Mouse (Mus musculus) thymus, postnatal 4 days (tissue): ENCODE results near the gene Slc37a3.
"Not testable (repeated sequence)": the region's sequence is repeated elsewhere in the genome, so short reads cannot be mapped to it uniquely, and the experiment has no call there.

Source experiments
- DNase-seq: peaks from one replicate; pipeline ENCODE4 v3.0.0; 2021

The Slc37a3 gene

DNA sequence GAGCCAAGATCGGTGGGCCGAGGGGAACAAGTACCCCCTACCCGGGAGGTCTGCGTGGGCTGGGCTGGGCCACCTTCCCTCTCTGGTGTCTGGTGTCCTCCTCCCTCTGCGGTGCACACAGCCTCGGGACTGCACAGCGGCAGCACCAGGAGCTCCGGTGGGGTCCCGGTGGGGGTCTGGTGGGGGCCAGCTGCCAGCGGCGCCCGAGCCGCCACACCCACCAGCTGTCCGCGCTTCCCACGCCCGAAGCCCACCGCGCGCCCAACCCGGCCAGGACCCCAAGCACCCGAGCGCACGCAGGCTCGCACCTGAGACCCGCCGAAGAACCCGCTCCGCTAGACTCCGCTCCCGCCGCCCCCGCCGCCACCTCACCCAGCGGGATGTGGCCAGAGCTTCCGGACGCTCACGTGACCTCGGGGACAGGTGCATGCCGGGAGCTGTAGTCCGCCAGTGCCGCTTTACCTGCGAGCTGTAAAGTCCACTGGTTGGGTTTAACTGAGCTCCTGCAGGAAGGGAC lies at the start of gene Slc37a3:
TSS of gene Slc37a3 (minus strand) at position 365 of the 517 bp plus-strand sequence.
- peak; percentile 96 for DNase-seq

- DNase-seq: no peak
These were observed 49.2 kb upstream of the Slc37a3 start for GRCm38 (mm10) chr6:39426725-39427124.

- DNase-seq: no peak
These were observed 47.7 kb upstream of the Slc37a3 start for GRCm38 (mm10) chr6:39425181-39425580.

- no peak for DNase-seq
These were observed 46.2 kb upstream of the Slc37a3 start for GRCm38 (mm10) chr6:39423686-39424085.

GRCm38 (mm10) chr6:39423130-39423551 lies 45.7 kb upstream of the Slc37a3 start:
- DNase-seq: no peak

GRCm38 (mm10) chr6:39420867-39421266 lies 43.4 kb upstream of the Slc37a3 start:
- no peak for DNase-seq

DNA sequence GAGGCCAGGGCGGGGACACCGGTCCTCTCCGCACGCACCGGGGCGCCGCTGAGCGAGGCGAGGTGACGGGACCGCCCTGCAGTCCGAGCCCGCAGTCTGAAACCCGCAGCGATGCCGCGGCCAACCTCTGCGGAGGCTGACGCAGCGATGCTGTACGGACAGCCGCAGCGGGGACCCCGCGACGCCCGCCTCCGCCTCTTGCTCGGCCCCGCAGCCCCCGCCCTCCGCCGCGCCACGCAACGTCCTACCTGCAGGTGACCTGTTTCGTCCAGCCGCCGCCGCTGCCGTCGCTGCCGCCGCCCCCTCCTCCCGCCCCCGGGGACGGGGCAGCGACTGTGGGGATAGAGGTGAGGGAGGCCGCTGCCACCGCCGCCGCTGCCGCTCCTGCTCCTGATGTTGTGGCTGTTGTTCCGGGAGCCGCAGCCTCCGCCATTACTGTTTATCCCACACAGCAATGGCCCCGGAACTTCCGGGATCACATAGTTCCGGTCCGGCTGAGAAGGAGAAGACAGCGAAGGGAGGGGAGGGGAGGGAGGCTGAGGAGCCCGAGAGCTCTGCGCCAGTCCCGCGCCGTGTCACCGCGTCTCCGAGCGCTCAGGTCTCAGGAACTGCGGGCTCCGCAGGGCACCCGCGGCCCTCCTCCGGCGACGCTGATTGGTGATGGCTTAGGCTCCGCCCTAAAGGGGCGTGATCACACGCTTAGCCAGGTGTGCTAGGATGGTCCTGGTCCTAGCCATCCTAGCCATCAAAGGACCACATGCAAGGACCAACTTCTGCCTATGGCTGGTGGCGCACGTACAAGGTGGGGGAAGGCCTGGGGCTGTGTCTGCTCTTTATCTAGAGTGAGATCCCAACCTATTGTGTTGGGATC lies 42.6 kb upstream of the Slc37a3 start, which contains the start of gene Mkrn1:
TSS of gene Mkrn1 (minus strand) at position 612 of the 871 bp plus-strand sequence.
- DNase-seq: peak; percentile 88

- DNase-seq: no peak
These were observed 41.9 kb upstream of the Slc37a3 start for GRCm38 (mm10) chr6:39419386-39419850.

GRCm38 (mm10) chr6:39416654-39417053 lies 39.2 kb upstream of the Slc37a3 start:
- not testable (repeated sequence) for DNase-seq

DNA sequence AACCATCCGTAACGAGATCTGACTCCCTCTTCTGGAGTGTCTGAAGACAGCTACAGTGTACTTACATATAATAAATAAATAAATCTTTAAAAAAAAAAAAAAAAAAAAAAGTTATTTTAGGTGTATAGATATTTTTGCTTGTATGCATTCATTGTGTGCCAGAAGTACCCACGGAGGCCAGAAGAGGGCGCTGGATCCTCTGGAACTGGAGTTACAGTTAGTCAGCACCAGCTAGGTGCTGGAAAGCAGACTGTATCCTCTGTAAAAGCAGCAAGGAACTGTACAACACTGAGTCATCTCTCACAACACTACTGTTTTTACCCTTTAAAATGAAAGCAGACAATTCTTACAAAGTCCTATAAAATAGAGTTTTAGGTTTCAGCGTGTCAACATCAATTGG lies 38.3 kb upstream of the Slc37a3 start:
- peak; percentile 93 for DNase-seq

DNA sequence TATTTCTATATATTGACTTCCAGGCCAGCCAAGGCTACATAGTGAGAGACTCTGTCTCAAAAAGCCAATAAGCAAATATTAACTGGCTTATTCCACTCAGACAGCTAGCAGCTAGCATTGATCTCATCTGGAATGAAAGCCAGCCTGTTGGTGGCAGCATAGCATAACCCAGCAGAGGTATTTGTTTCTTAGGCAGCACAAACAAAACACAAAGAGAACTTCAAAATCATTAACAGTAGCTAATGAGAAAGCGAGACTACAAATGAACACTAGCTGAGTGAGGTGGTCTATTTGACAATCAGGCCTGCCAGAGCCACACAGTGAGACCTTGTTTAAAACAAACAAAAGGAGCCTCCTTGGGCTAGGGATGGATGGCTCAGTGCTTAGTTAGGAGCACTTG lies 36.6 kb upstream of the Slc37a3 start:
- DNase-seq: no peak

DNA sequence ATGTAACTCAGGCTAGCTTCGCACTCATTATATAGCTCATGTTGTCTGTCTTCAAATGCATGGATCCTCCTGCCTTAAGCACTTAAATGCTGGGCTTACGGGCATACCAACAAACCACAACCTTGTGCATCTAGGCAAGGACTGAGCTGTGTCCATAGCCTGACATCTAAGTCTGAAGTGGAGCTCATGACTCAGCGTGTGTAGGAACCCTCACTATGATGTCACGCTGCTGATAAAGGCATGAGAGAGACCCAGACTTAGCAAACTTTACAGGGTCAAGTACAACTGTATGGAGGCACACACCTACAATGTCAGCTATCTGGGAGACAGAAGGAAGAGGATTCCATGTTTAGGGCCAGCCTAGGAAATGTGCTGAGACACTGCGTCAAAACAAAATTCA lies 29.0 kb upstream of the Slc37a3 start:
- no peak for DNase-seq

GRCm38 (mm10) chr6:39403136-39403535 lies 25.7 kb upstream of the Slc37a3 start:
- no peak for DNase-seq

DNA sequence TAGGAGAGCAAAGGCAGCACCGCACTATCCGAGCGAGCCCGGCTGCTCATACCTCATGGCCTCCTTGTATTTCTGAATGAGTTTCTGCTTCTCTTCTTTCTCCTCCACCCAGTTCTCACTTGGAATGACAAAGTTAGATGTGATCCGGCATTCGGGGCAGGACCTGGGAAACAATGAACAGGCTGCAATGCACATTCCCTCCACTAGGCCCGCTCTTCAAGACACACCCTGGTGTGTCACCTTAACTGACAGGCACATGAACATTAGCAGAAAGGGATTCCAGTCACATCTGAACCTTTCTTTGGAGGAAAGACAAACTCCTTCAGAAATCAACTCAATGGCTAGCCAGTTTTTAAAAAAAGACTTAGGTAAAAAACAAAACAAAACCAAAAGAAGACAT lies 22.9 kb upstream of the Slc37a3 start:
- peak; percentile 48 for DNase-seq

GRCm38 (mm10) chr6:39398342-39398741 lies 20.9 kb upstream of the Slc37a3 start:
- DNase-seq: no peak

DNA sequence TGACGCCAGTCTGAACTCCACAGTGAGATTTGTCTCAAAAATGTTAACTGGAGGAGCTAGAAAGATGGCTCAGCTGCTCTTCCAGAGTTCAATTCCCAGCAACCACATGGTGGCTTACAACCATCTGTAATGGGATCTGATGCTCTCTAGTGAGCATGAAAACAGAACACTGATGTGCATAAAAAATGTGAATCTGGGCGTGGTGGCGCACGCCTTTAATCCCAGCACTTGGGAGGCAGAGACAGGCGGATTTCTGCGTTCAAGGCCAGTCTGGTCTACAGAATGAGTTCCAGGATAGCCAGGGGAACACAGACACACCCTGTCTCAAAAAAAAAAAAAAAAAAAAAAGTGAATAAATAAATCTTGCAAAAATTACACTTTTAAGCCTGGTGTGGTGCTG lies 19.6 kb upstream of the Slc37a3 start:
- DNase-seq: no peak

DNA sequence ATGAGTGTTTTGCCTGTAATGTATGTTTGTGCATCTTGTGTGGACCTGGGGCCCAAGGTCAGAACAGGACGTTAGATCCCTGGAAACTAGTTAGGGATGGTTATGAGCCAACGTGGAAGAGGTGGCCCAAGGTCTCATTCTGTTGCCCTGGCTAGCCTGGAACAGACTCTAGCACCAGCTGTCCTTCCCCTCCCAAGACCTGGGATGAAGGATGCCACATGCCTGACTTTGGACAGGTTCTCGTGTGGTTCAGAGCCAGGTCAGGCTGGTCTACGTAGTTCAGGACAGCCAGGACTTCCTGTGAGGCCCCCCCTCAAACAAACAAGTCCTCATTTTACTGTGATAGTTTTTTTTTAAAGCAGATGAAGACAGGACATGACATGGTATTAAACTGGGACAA lies 18.4 kb upstream of the Slc37a3 start:
- DNase-seq: no peak

DNA sequence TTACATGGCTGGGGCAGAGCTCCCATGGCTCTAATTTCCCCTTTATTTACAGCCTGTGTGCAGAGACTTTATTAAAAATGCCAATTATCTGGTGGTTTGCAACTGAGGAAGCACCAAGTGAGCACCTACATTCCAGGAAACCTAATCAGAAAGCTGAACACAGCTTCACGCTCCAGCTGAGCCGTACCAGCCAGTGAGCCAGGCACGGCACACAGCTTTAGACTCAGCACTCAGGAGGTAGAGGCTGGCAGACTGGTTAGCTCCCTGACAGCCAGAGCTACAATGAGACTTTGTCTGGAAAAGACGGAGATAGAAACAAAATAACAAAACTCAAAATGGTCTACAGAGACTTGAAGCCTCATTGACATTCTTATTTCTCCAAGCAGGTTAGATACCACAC lies 18.0 kb upstream of the Slc37a3 start:
- no peak for DNase-seq

- no peak for DNase-seq
These were observed 12.5 kb upstream of the Slc37a3 start for GRCm38 (mm10) chr6:39389988-39390387.

GRCm38 (mm10) chr6:39381125-39381880 lies 3.8 kb upstream of the Slc37a3 start, which contains the start of gene Rab19:
TSS of gene Rab19 (plus strand) at chr6:39381175.
- peak; percentile 59 for DNase-seq

DNA sequence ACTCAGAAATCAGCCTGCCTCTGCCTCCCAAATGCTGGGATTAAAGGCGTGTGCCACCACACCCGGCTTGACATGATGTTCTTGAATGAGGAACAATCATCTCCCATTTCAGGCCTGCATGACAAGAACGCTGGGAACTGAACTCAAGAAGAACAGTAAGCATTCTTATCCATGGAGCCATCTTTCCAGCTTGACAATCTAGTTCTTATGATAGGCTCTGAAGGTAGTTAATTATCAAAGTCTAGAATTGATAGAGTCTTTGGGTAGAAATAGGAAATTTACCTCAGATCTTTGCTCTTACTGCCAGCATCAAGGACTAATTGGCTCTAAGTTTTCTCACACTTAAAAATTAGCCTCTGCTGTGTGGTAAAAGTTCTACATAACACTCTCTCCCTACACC lies 2.8 kb upstream of the Slc37a3 start:
- DNase-seq: no peak

DNA sequence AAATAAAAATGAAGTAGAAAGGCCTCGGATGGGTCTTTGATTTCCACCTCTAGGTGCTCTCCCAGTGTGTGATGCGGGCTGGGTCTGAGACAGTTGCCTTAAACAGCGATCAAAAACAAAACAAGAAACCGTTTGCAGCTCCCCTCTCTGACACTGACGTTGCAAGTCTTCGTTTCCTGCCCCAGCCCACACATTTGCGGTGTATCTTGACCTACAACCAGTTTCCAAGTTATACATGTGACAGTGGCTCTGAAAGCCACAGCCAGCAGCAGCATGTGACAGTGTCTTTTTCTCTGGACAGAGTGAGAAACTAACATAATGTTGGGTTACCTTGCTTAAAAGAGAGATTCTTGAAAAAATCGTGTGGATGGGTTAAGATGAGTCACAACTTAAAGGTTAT lies 2.3 kb upstream of the Slc37a3 start:
- DNase-seq: peak; percentile 69

- peak; percentile 63 for DNase-seq
These were observed 1.7 kb upstream of the Slc37a3 start for GRCm38 (mm10) chr6:39379224-39379623.
